Mouse (Mus musculus) embryonic stem cell, embryonic (primary cell): ENCODE data around the gene Wfikkn1.

Source experiments
- CTCF ChIA-PET, 4 experiments: fragments of 300-600 bp in 2 of 4; fragments of 350-600 bp in 2 of 4; sonication (Branson Sonifier 250); formaldehyde crosslinking; loops; one replicate each; lab custom pipeline; 2022; ENCODE audit warnings: inconsistent platforms in 2 of 4; lab: Charles Lee
- POLR2A ChIA-PET, 4 experiments: fragments of 300-600 bp in 2 of 4; fragments of 350-600 bp in 2 of 4; sonication (Branson Sonifier 250); formaldehyde crosslinking; loops; one replicate each; lab custom pipeline; 2022; ENCODE audit warnings: antibody characterized with exemption in 4 of 4, inconsistent platforms in 1 of 4; lab: Charles Lee

The Wfikkn1 gene

GRCm38 (mm10) chr17:25839455-25840235 lies 41.0 kb downstream of the Wfikkn1 start:
- CTCF ChIA-PET = interaction anchor here in 2 of 4 experiments (0.6 to 0.7 kb wide), 2 partner anchors 116 to 233 kb away, joined by 3 read pairs; no protein-coding TSS in a partner anchor
- POLR2A ChIA-PET = interaction anchor here in 2 of 4 experiments (0.8 to 2.0 kb wide), 8 partner anchors 8 to 116 kb away, joined by 3 to 5 read pairs (median 4); partner anchors contain the start of gene Mcrip2 (in 2 of the 2)

- ChIA-PET POLR2A (interaction anchor here in 2 of 4 experiments (1.1 to 2.0 kb wide), 5 partner anchors 9 to 116 kb away, joined by 3 to 5 read pairs (median 5); partner anchors contain the start of gene Mcrip2 (in 2 of the 2)), CTCF (no interaction called here)
Observed at GRCm38 (mm10) chr17:25838904-25839303, 41.8 kb downstream of the Wfikkn1 start.

GRCm38 (mm10) chr17:25837533-25837932 lies 43.1 kb downstream of the Wfikkn1 start:
- ChIA-PET CTCF (interaction anchor here in 1 of 4 experiments (0.6 to 1.5 kb wide), 3 partner anchors 36 to 363 kb away, joined by 4 to 5 read pairs (median 4); no protein-coding TSS in a partner anchor), POLR2A (interaction anchor here in 2 of 4 experiments (0.6 to 2.6 kb wide), 18 partner anchors 8 to 433 kb away, joined by 3 to 11 read pairs (median 6); partner anchors contain the start of genes Jmjd8 (in 2 of the 2), Mcrip2 (in 2 of the 2), Wdr24 (in 2 of the 2) and Chtf18 (in 1 of the 2))

GRCm38 (mm10) chr17:25837076-25837410 lies 43.6 kb downstream of the Wfikkn1 start, which contains the start of gene Rhbdl1:
Gene Rhbdl1, minus strand, starts transcription at chr17:25837295.
- ChIA-PET CTCF (interaction anchor here in 1 of 4 experiments (0.6 to 1.5 kb wide), 4 partner anchors 36 to 362 kb away, joined by 4 to 5 read pairs (median 4); no protein-coding TSS in a partner anchor), POLR2A (interaction anchor here (0.6 to 2.6 kb wide), 30 partner anchors 7 to 433 kb away, joined by 3 to 11 read pairs (median 3); partner anchors contain the start of genes Jmjd8 (in 3 of the 4), Mcrip2 (in 3 of the 4), Wdr24 (in 2 of the 4) and Chtf18 (in 1 of the 4))

- POLR2A ChIA-PET = interaction anchor here (0.5 to 2.6 kb wide), 35 partner anchors 8 to 1494 kb away, joined by 3 to 11 read pairs (median 3); partner anchors contain the start of genes Jmjd8 (in 3 of the 4), Mcrip2 (in 3 of the 4), Wdr24 (in 2 of the 4) and AC134908.4 (in 1 of the 4)
- CTCF ChIA-PET = interaction anchor here in 2 of 4 experiments (0.7 to 1.5 kb wide), 5 partner anchors 35 to 362 kb away, joined by 3 to 5 read pairs (median 4); no protein-coding TSS in a partner anchor
Observed at GRCm38 (mm10) chr17:25836397-25837075, 44.1 kb downstream of the Wfikkn1 start.

- POLR2A ChIA-PET = interaction anchor here in 3 of 4 experiments (0.5 to 9.2 kb wide), 21 partner anchors 9 to 1493 kb away, joined by 3 to 114 read pairs (median 4); partner anchors contain the start of genes Mcrip2 (in 3 of the 3), Rhot2 (in 2 of the 3), AC134908.4 (in 1 of the 3) and Chtf18 (in 1 of the 3)
- CTCF ChIA-PET = interaction anchor here in 2 of 4 experiments (0.7 to 1.4 kb wide), 3 partner anchors 38 to 59 kb away, joined by 3 to 5 read pairs (median 4); no protein-coding TSS in a partner anchor
Observed at GRCm38 (mm10) chr17:25835816-25836215, 44.8 kb downstream of the Wfikkn1 start.

- ChIA-PET POLR2A (interaction anchor here in 2 of 4 experiments (2.5 to 9.2 kb wide), 7 partner anchors 9 to 32 kb away, joined by 6 to 114 read pairs (median 44); partner anchors contain the start of genes Rhot2 (in 2 of the 2), Gm20683 (in 1 of the 2), Mcrip2 (in 1 of the 2) and Wdr24 (in 1 of the 2)), CTCF (interaction anchor here in 1 of 4 experiments (1.2 kb wide), 1 partner anchor 34 kb away, joined by 3 read pairs; no protein-coding TSS in a partner anchor)
Observed at GRCm38 (mm10) chr17:25835301-25835700, 45.4 kb downstream of the Wfikkn1 start.

GRCm38 (mm10) chr17:25834595-25835222 lies 45.9 kb downstream of the Wfikkn1 start:
- ChIA-PET CTCF (interaction anchor here in 1 of 4 experiments (1.2 to 1.4 kb wide), 2 partner anchors 34 to 111 kb away, joined by 3 read pairs; no protein-coding TSS in a partner anchor), POLR2A (interaction anchor here in 2 of 4 experiments (0.7 to 9.2 kb wide), 16 partner anchors 10 to 398 kb away, joined by 3 to 114 read pairs (median 19); partner anchors contain the start of genes Mcrip2 (in 2 of the 2), Rhot2 (in 2 of the 2), Wdr24 (in 2 of the 2) and Gm20683 (in 1 of the 2))

- POLR2A ChIA-PET = interaction anchor here in 3 of 4 experiments (0.7 to 9.2 kb wide), 60 partner anchors 8 to 1098 kb away, joined by 3 to 114 read pairs (median 8); partner anchors contain the start of genes Mcrip2 (in 3 of the 3), Rhot2 (in 3 of the 3), Wdr24 (in 3 of the 3) and Wdr90 (in 3 of the 3)
- CTCF ChIA-PET = interaction anchor here in 3 of 4 experiments (1.0 to 2.1 kb wide), 7 partner anchors 10 to 266 kb away, joined by 3 to 7 read pairs (median 5); partner anchors contain the start of gene Rhot2 (in 2 of the 3)
Observed at GRCm38 (mm10) chr17:25833961-25834594, 46.6 kb downstream of the Wfikkn1 start.

- ChIA-PET POLR2A (interaction anchor here (0.5 to 9.2 kb wide), 128 partner anchors 8 to 1354 kb away, joined by 3 to 114 read pairs (median 5); partner anchors contain the start of genes Chtf18 (in 4 of the 4), Rpusd1 (in 4 of the 4), Gm20683 (in 3 of the 4) and Mcrip2 (in 3 of the 4)), CTCF (interaction anchor here (0.6 to 2.1 kb wide), 24 partner anchors 9 to 410 kb away, joined by 3 to 11 read pairs (median 4); partner anchors contain the start of genes Rhot2 (in 3 of the 4), Wdr24 (in 2 of the 4), Chtf18 (in 1 of the 4) and Fam234a (in 1 of the 4))
Observed at GRCm38 (mm10) chr17:25833291-25833663, 47.4 kb downstream of the Wfikkn1 start, which contains the start of gene Stub1. Gene Stub1, minus strand, starts transcription at chr17:25833404.

GRCm38 (mm10) chr17:25832436-25833290 lies 48.0 kb downstream of the Wfikkn1 start:
- CTCF ChIA-PET = interaction anchor here (0.6 to 2.1 kb wide), 27 partner anchors 9 to 885 kb away, joined by 3 to 11 read pairs (median 4); partner anchors contain the start of genes Rhot2 (in 3 of the 4), Wdr24 (in 2 of the 4), Chtf18 (in 1 of the 4) and Fam234a (in 1 of the 4)
- POLR2A ChIA-PET = interaction anchor here (0.5 to 9.2 kb wide), 142 partner anchors 9 to 1354 kb away, joined by 3 to 114 read pairs (median 5); partner anchors contain the start of genes Chtf18 (in 4 of the 4), Rpusd1 (in 4 of the 4), Gm20683 (in 3 of the 4) and Mcrip2 (in 3 of the 4)

GRCm38 (mm10) chr17:25831451-25832281 lies 49.0 kb downstream of the Wfikkn1 start:
- POLR2A ChIA-PET = interaction anchor here (0.5 to 9.2 kb wide), 55 partner anchors 8 to 1304 kb away, joined by 3 to 114 read pairs (median 8); partner anchors contain the start of genes Gm20683 (in 3 of the 4), Wdr24 (in 3 of the 4), Chtf18 (in 2 of the 4) and Fbxl16 (in 2 of the 4)
- CTCF ChIA-PET = interaction anchor here (0.6 to 2.1 kb wide), 10 partner anchors 8 to 437 kb away, joined by 3 to 11 read pairs (median 5); partner anchors contain the start of genes Chtf18 (in 1 of the 4), Narfl (in 1 of the 4), Rpusd1 (in 1 of the 4) and Wdr24 (in 1 of the 4)

- ChIA-PET POLR2A (interaction anchor here (0.5 to 9.2 kb wide), 15 partner anchors 7 to 1108 kb away, joined by 3 to 114 read pairs (median 22); partner anchors contain the start of genes Gm20683 (in 3 of the 4), Rhot2 (in 2 of the 4), AC134908.4 (in 1 of the 4) and Chtf18 (in 1 of the 4)), CTCF (interaction anchor here in 1 of 4 experiments (1.2 kb wide), 1 partner anchor 179 kb away, joined by 4 read pairs; no protein-coding TSS in a partner anchor)
Observed at GRCm38 (mm10) chr17:25830806-25831431, 49.7 kb downstream of the Wfikkn1 start.
